In genomic region chr2:93909716-93910115, GRCm38 (mm10) we compare ENCODE assay signal across 18 mouse cellular contexts. TPM values are rescaled to one million over a fixed set of nuclear protein-coding genes. Genes with fewer than 3 reads are reported as not detected.
A peak's percentile ranks its signal among the peaks of the same experiment; 100 is the strongest.
DNase-seq lines count a peak whose midpoint lies in the region; ATAC-seq and TF ChIP-seq lines count a peak whose summit lies in the region.
"Had no signal": no experiment of that assay in that cellular context is flagged by ENCODE, and none has a peak within 500 bp of the region (broad histone marks: within the 10 kb centered on the region; RNA-seq: fewer than 3 reads in every experiment).

No protein-coding gene starts in this region.

- H3K4me1 ChIP-seq in lung, postnatal 0 days (ENCODE audit: insufficient read depth, low read depth, low read length), result no peaks in the 10 kb centered on the region
- H3K4me1 ChIP-seq in lung, adult 2 months (ENCODE audit: control insufficient read depth, insufficient read depth, low read length), result peaks cover 10% of the 10 kb centered on the region

- peak; percentile 38 for DNase-seq in gastrocnemius, adult 18-20 months (ENCODE audit: low spot score)
- DNase-seq in gastrocnemius, postnatal 4 days (ENCODE audit: low spot score in 2 of 2), result no peak
- DNase-seq in lung, postnatal 0 days (ENCODE audit: low spot score), result peak; percentile 78
- DNase-seq in lung, adult 2 months, result no peak
- DNase-seq in fibroblast of lung, adult 2 months (ENCODE audit: low read depth), result peak; percentile 49
- DNase-seq in ovary, postnatal 14 days (ENCODE audit: low spot score), result no peak
- DNase-seq: cerebellum, adult 18-20 months; embryo, embryonic 11 days; kidney, adult 9 months; right cerebral cortex, postnatal 25 days had no signal

- no peak; the same call in 1 of the 2 replicates for TF ChIP-seq EP300 in lung, postnatal 0 days (IDR thresholded peaks at IDR 0.05)

- H3K27me3 ChIP-seq in lung, postnatal 0 days (replicated peaks; ENCODE audit: insufficient read depth, low read length), result no peaks in the 10 kb centered on the region
- H3K27me3 ChIP-seq: limb, embryonic 12.5 days; neural tube, embryonic 12.5 days had no signal

- no peaks in the 10 kb centered on the region for H3K9me3 ChIP-seq in lung, postnatal 0 days (ENCODE audit: low read length)
- H3K9me3 ChIP-seq: limb, embryonic 12.5 days; neural tube, embryonic 12.5 days had no signal

- no peak overlapping the region for H3K4me3 ChIP-seq in lung, postnatal 0 days (ENCODE audit: low read depth, low read length)
- H3K4me3 ChIP-seq in lung, adult 2 months (replicated peaks; ENCODE audit: extremely low read depth, low read depth, low read length), result no peak overlapping the region
- H3K4me3 ChIP-seq: limb, embryonic 12.5 days; neural tube, embryonic 12.5 days had no signal

- H3K27ac ChIP-seq in lung, postnatal 0 days (ENCODE audit: low read length), result no peak overlapping the region
- H3K27ac ChIP-seq: limb, embryonic 12.5 days; liver, embryonic 14.5 days; neural tube, embryonic 12.5 days had no signal

- H3K9ac ChIP-seq in lung, postnatal 0 days (replicated peaks; ENCODE audit: low read depth), result no peak overlapping the region
- H3K9ac ChIP-seq: limb, embryonic 12.5 days; liver, embryonic 14.5 days; neural tube, embryonic 12.5 days had no signal

- H3K36me3 ChIP-seq in lung, postnatal 0 days (ENCODE audit: insufficient read depth, low read length), result no peaks in the 10 kb centered on the region
- H3K36me3 ChIP-seq: limb, embryonic 12.5 days; neural tube, embryonic 12.5 days had no signal

- peak; percentile 85 for ATAC-seq in lung, postnatal 0 days
- ATAC-seq in megakaryocyte, adult 5-6 weeks (ENCODE audit: poor library complexity, severe bottlenecking), result no peak
- ATAC-seq: CD4-positive, CD25-positive, alpha-beta regulatory T cell, adult 4 months; midbrain, embryonic 16.5 days had no signal

- TF ChIP-seq POLR2A in lung, adult 2 months (IDR thresholded peaks at IDR 0.05; ENCODE audit: borderline replicate concordance, extremely low read depth, low read depth, low read length), result no peak

- no peak overlapping the region for H3K4me2 ChIP-seq in lung, postnatal 0 days (replicated peaks; ENCODE audit: low read depth, low read length)
- H3K4me2 ChIP-seq: limb, embryonic 12.5 days; neural tube, embryonic 12.5 days had no signal

- TF ChIP-seq CTCF in lung, postnatal 0 days (IDR thresholded peaks at IDR 0.05), result no peak
- TF ChIP-seq CTCF in lung, adult 2 months (IDR thresholded peaks at IDR 0.05; ENCODE audit: insufficient read depth, low read length), result no peak

- WGBS in lung, postnatal 0 days, result 40% methylated on average over 5 of the region's 5 CpGs
- WGBS in lung, adult 2 months, result 53% methylated on average over 5 of the region's 5 CpGs

RNA-seq across cellular contexts. Expression of gene Accsl, which starts 40.8 kb away (rescaled TPM):
- not detected for total RNA-seq in gastrocnemius, adult 18-20 months (2021)
- not detected for total RNA-seq in gastrocnemius, postnatal 4 days (2021)
- polyA plus RNA-seq in lung, postnatal 0 days (2015; fragmentation: Nextera tagmentation; extraction: Ambion mirVana), result not detected in 2 replicates
- polyA plus RNA-seq in lung, adult 2 months (2012; rRNA removed), result 0.08 TPM in 1 of 2 replicates, not detected in the other
- total RNA-seq in megakaryocyte, adult 5-6 weeks (2015), result not detected in 2 replicates
- not detected in 2 replicates for total RNA-seq in megakaryocyte, adult 5-6 weeks (2017)
- total RNA-seq: heart, postnatal 25 days; MEL had no signal
- polyA plus RNA-seq: CD4-positive, CD25-positive, alpha-beta regulatory T cell, adult 4 months; limb, embryonic 12.5 days had no signal

RNA-seq across cellular contexts. Expression of gene Gm13889, which starts 47.3 kb away (rescaled TPM):
- 10 to 100 TPM in 1 of 2 experiments, 1 to 10 TPM in 1; 4.8 to 23.7 TPM for total RNA-seq in gastrocnemius, adult 18-20 months (2021)
- total RNA-seq in gastrocnemius, postnatal 4 days (2021), result 10 to 100 TPM; 29.8 to 35.1 TPM
- polyA plus RNA-seq in lung, postnatal 0 days (2015; fragmentation: Nextera tagmentation; extraction: Ambion mirVana), result 62.6 and 64.6 TPM in 2 replicates
- 51.8 and 107 TPM in 2 replicates for polyA plus RNA-seq in lung, adult 2 months (2012; rRNA removed)
- total RNA-seq in megakaryocyte, adult 5-6 weeks (2015), result 0.11 TPM in 1 of 2 replicates, not detected in the other
- 0.51 TPM in 1 of 2 replicates, not detected in the other for total RNA-seq in megakaryocyte, adult 5-6 weeks (2017)
- total RNA-seq: MEL had no signal
- polyA plus RNA-seq: CD4-positive, CD25-positive, alpha-beta regulatory T cell, adult 4 months had no signal

RNA-seq across cellular contexts. Expression of gene Accs, which starts 60.0 kb away (rescaled TPM):
- 1 to 10 TPM; 3.2 to 3.4 TPM for total RNA-seq in gastrocnemius, adult 18-20 months (2021)
- 10 to 100 TPM; 11.2 to 12.2 TPM for total RNA-seq in gastrocnemius, postnatal 4 days (2021)
- polyA plus RNA-seq in lung, postnatal 0 days (2015; fragmentation: Nextera tagmentation; extraction: Ambion mirVana), result 5.7 and 6.0 TPM in 2 replicates
- 17.5 and 19.1 TPM in 2 replicates for polyA plus RNA-seq in lung, adult 2 months (2012; rRNA removed)
- total RNA-seq in megakaryocyte, adult 5-6 weeks (2015), result 8.3 and 9.6 TPM in 2 replicates
- total RNA-seq in megakaryocyte, adult 5-6 weeks (2017), result 11.7 and 12.7 TPM in 2 replicates

Comparison
In these comparisons a context has a peak if more than half of its experiments do, and no peak if none do; other contexts are left out.
1. DNase-seq: peak in gastrocnemius, adult 18-20 months (single experiment), lung, postnatal 0 days (single experiment) and fibroblast of lung, adult 2 months (single experiment); none in gastrocnemius, postnatal 4 days (0 of 2), lung, adult 2 months (single experiment) and ovary, postnatal 14 days (single experiment).